Mouse (Mus musculus): ENCODE results near the gene Lpcat2b. TPM values are rescaled to one million over a fixed set of nuclear protein-coding genes. Genes with fewer than 3 reads are reported as not detected.
"Not testable (repeated sequence)": the region's sequence is repeated elsewhere in the genome, so short reads cannot be mapped to it uniquely, and the experiment has no call there.

Gene Lpcat2b
- 0.05 TPM in 1 of 2 replicates, not detected in the other for polyA plus RNA-seq (2015; fragmentation: Nextera tagmentation; extraction: Ambion mirVana)

- Histone ChIP-seq H3K9me3 (replicated peaks) (no peaks in the 10 kb centered on the region), H3K4me2 (replicated peaks) (no peak within 1 kb of the TSS), H3K27ac (replicated peaks) (no peak within 1 kb of the TSS), H3K9ac (no peak within 1 kb of the TSS), H3K4me3 (replicated peaks) (no peak within 1 kb of the TSS), H3K4me1 (no peaks in the 10 kb centered on the region), H3K36me3 (no peaks in the 10 kb centered on the region), H3K27me3 (no peaks in the 10 kb centered on the region; the same call in 1 of the 2 replicates)
- ATAC-seq (ENCODE audit: insufficient number of reproducible peaks, low FRiP score, low TSS enrichment, low read depth) = no peak
- 67% methylated on average over 3 of the region's 3 CpGs for WGBS
Measured at GRCm38 (mm10) chr5:107431249-107431648, at the start of gene Lpcat2b. Gene Lpcat2b, plus strand, starts transcription at chr5:107431549.

GRCm38 (mm10) chr5:107386448-107386847 lies 44.9 kb upstream of the Lpcat2b start:
- H3K27me3 ChIP-seq; H3K27ac ChIP-seq (replicated peaks); H3K9ac ChIP-seq; ATAC-seq (ENCODE audit: insufficient number of reproducible peaks, low FRiP score, low TSS enrichment, low read depth); H3K4me2 ChIP-seq (replicated peaks); H3K4me1 ChIP-seq; H3K9me3 ChIP-seq (replicated peaks); H3K4me3 ChIP-seq (replicated peaks): not testable (repeated sequence)
- H3K36me3 ChIP-seq = peaks cover 21% of the 10 kb centered on the region

- Histone ChIP-seq H3K27ac (replicated peaks) (no peak overlapping the region), H3K9me3 (replicated peaks) (no peaks in the 10 kb centered on the region), H3K27me3 (no peaks in the 10 kb centered on the region), H3K9ac (no peak overlapping the region), H3K4me2 (replicated peaks) (no peak overlapping the region), H3K4me3 (replicated peaks) (no peak overlapping the region), H3K36me3 (peaks cover 13% of the 10 kb centered on the region), H3K4me1 (no peaks in the 10 kb centered on the region)
- 84% methylated on average over 1 of the region's 1 CpGs for WGBS
- ATAC-seq (ENCODE audit: insufficient number of reproducible peaks, low FRiP score, low TSS enrichment, low read depth) = no peak
Measured at GRCm38 (mm10) chr5:107387788-107388187, 43.6 kb upstream of the Lpcat2b start.

- Histone ChIP-seq H3K36me3 (peaks cover 6% of the 10 kb centered on the region; the same call in 1 of the 2 replicates), H3K4me3 (replicated peaks) (no peak overlapping the region), H3K9me3 (replicated peaks) (no peaks in the 10 kb centered on the region), H3K4me2 (replicated peaks) (no peak overlapping the region), H3K27ac (replicated peaks) (no peak overlapping the region), H3K4me1 (no peaks in the 10 kb centered on the region), H3K9ac (no peak overlapping the region), H3K27me3 (no peaks in the 10 kb centered on the region)
- WGBS = 74% methylated on average over 2 of the region's 2 CpGs
- no peak for ATAC-seq (ENCODE audit: insufficient number of reproducible peaks, low FRiP score, low TSS enrichment, low read depth)
Measured at GRCm38 (mm10) chr5:107389373-107389772, 42.0 kb upstream of the Lpcat2b start.

- H3K4me3 ChIP-seq (replicated peaks) = no peak overlapping the region
- no peak for ATAC-seq (ENCODE audit: insufficient number of reproducible peaks, low FRiP score, low TSS enrichment, low read depth)
- no peaks in the 10 kb centered on the region for H3K9me3 ChIP-seq (replicated peaks)
- H3K36me3 ChIP-seq = no peaks in the 10 kb centered on the region
- no peaks in the 10 kb centered on the region for H3K27me3 ChIP-seq
- 43% methylated on average over 2 of the region's 2 CpGs for WGBS
- no peaks in the 10 kb centered on the region for H3K4me1 ChIP-seq
- no peak overlapping the region for H3K9ac ChIP-seq
- no peak overlapping the region for H3K27ac ChIP-seq (replicated peaks)
- no peak overlapping the region for H3K4me2 ChIP-seq (replicated peaks)
Measured at GRCm38 (mm10) chr5:107394437-107394836, 36.9 kb upstream of the Lpcat2b start.

GRCm38 (mm10) chr5:107402436-107402835 lies 28.9 kb upstream of the Lpcat2b start, which contains the start of gene Ephx4:
Gene Ephx4, plus strand, starts transcription at chr5:107402736.
- Histone ChIP-seq H3K27me3 (peaks cover 26% of the 10 kb centered on the region), H3K9ac (peak within 1 kb of the TSS; percentile 57), H3K4me1 (peaks cover 5% of the 10 kb centered on the region; the same call in 1 of the 2 replicates), H3K4me3 (replicated peaks) (peak within 1 kb of the TSS; percentile 61), H3K9me3 (replicated peaks) (no peaks in the 10 kb centered on the region), H3K36me3 (no peaks in the 10 kb centered on the region), H3K27ac (replicated peaks) (no peak within 1 kb of the TSS), H3K4me2 (replicated peaks) (peak within 1 kb of the TSS; percentile 99)
- WGBS = 11% methylated on average over 5 of the region's 5 CpGs
- no peak for ATAC-seq (ENCODE audit: insufficient number of reproducible peaks, low FRiP score, low TSS enrichment, low read depth)

GRCm38 (mm10) chr5:107403011-107403946 lies 28.1 kb upstream of the Lpcat2b start:
- H3K4me1 ChIP-seq = peaks cover 5% of the 10 kb centered on the region; the same call in 1 of the 2 replicates
- no peaks in the 10 kb centered on the region for H3K36me3 ChIP-seq
- H3K4me3 ChIP-seq (replicated peaks) = peak overlapping the region; percentile 61
- ATAC-seq (ENCODE audit: insufficient number of reproducible peaks, low FRiP score, low TSS enrichment, low read depth) = peak; percentile 72
- no peak overlapping the region for H3K27ac ChIP-seq (replicated peaks)
- under 1% methylated on average over 75 of the region's 80 CpGs for WGBS
- H3K27me3 ChIP-seq = peaks cover 26% of the 10 kb centered on the region
- peak overlapping the region; percentile 57 for H3K9ac ChIP-seq
- H3K4me2 ChIP-seq (replicated peaks) = peak overlapping the region; percentile 99
- no peaks in the 10 kb centered on the region for H3K9me3 ChIP-seq (replicated peaks)

GRCm38 (mm10) chr5:107403947-107404684 lies 27.2 kb upstream of the Lpcat2b start:
- no peak overlapping the region for H3K27ac ChIP-seq (replicated peaks)
- WGBS = 32% methylated on average over 12 of the region's 12 CpGs
- H3K27me3 ChIP-seq = peaks cover 26% of the 10 kb centered on the region
- no peak; the same call in 1 of the 2 replicates for ATAC-seq (ENCODE audit: insufficient number of reproducible peaks, low FRiP score, low TSS enrichment, low read depth)
- peaks cover 5% of the 10 kb centered on the region; the same call in 1 of the 2 replicates for H3K4me1 ChIP-seq
- H3K4me2 ChIP-seq (replicated peaks) = peak overlapping the region; percentile 99
- H3K9me3 ChIP-seq (replicated peaks) = no peaks in the 10 kb centered on the region
- H3K9ac ChIP-seq = peak overlapping the region; percentile 57
- peak overlapping the region; percentile 61 for H3K4me3 ChIP-seq (replicated peaks)
- no peaks in the 10 kb centered on the region for H3K36me3 ChIP-seq

- 81% methylated on average over 4 of the region's 4 CpGs for WGBS
- no peaks in the 10 kb centered on the region for H3K9me3 ChIP-seq (replicated peaks)
- H3K4me2 ChIP-seq (replicated peaks) = no peak overlapping the region
- H3K36me3 ChIP-seq = no peaks in the 10 kb centered on the region
- H3K27ac ChIP-seq (replicated peaks) = no peak overlapping the region
- no peak for ATAC-seq (ENCODE audit: insufficient number of reproducible peaks, low FRiP score, low TSS enrichment, low read depth)
- no peak overlapping the region for H3K4me3 ChIP-seq (replicated peaks)
- peaks cover 26% of the 10 kb centered on the region for H3K27me3 ChIP-seq
- no peak overlapping the region for H3K9ac ChIP-seq
- H3K4me1 ChIP-seq = peaks cover 5% of the 10 kb centered on the region; the same call in 1 of the 2 replicates
Measured at GRCm38 (mm10) chr5:107405361-107405760, 26.0 kb upstream of the Lpcat2b start.

- Histone ChIP-seq H3K27ac (replicated peaks) (no peak overlapping the region), H3K4me1 (no peaks in the 10 kb centered on the region), H3K4me3 (replicated peaks) (no peak overlapping the region), H3K4me2 (replicated peaks) (no peak overlapping the region), H3K27me3 (peaks cover 1% of the 10 kb centered on the region; the same call in 1 of the 2 replicates), H3K9me3 (replicated peaks) (no peaks in the 10 kb centered on the region), H3K36me3 (no peaks in the 10 kb centered on the region), H3K9ac (no peak overlapping the region)
- WGBS = 82% methylated on average over 1 of the region's 1 CpGs
- no peak for ATAC-seq (ENCODE audit: insufficient number of reproducible peaks, low FRiP score, low TSS enrichment, low read depth)
Measured at GRCm38 (mm10) chr5:107410305-107410704, 21.0 kb upstream of the Lpcat2b start.

- Histone ChIP-seq H3K27ac (replicated peaks) (no peak overlapping the region), H3K9ac (no peak overlapping the region), H3K4me3 (replicated peaks) (no peak overlapping the region), H3K27me3 (no peaks in the 10 kb centered on the region), H3K9me3 (replicated peaks) (no peaks in the 10 kb centered on the region), H3K4me2 (replicated peaks) (no peak overlapping the region), H3K36me3 (no peaks in the 10 kb centered on the region), H3K4me1 (no peaks in the 10 kb centered on the region)
- 25% methylated on average over 4 of the region's 4 CpGs for WGBS
- ATAC-seq (ENCODE audit: insufficient number of reproducible peaks, low FRiP score, low TSS enrichment, low read depth) = no peak
Measured at GRCm38 (mm10) chr5:107411326-107411725, 20.0 kb upstream of the Lpcat2b start.
